Mouse (Mus musculus) large intestine, adult 2 months (tissue): ENCODE measurements around the gene Brd3os. TPM values are rescaled to one million over a fixed set of nuclear protein-coding genes. Genes with fewer than 3 reads are reported as not detected.

Source experiments
- DNase-seq: peaks from one replicate; pipeline ENCODE4 v3.0.0-alpha.2; 2012; ENCODE audit warnings: low read depth, low spot score
- WGBS: fragments of 180-500 bp; shearing (Covaris S2); methylation state at CpG from one replicate; pipeline ENCODE4 v1.1.7; 2018; 5-methylcytosine and 5-hydroxymethylcytosine counted together
- polyA plus RNA-seq: library from polyadenylated mRNA; depleted of rRNA; stranded (reverse); fragments of >200 nt; gene quantifications from 2 replicates; pipeline ENCODE4 v1.2.3, GENCODE M21; 2012

Brd3os gene
- polyA plus RNA-seq, 1 experiment = 1.8 TPM

DNA sequence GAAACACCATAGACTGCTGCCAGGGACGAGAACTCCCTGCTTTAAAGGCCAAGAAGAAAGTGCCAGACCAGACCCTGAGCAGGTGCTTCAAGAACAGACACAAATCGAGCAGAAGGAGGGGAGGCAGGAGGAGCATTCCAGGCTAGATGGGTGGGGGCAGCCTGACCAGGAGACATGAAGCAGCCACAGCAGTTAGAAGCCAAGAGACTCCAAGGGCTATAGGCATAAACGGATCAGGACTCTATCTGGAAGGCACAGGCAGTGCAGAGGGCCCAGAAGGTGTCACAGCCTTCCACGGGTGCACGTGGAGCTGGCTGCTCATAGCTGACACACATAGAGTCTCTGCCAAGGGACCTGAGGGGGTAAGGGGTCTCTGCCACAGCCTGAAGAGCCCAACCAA lies 18.0 kb downstream of the Brd3os start:
- DNase-seq = no peak
- 79% methylated on average over 5 of the region's 5 CpGs for WGBS

GRCm38 (mm10) chr2:27460651-27461050 lies 18.5 kb downstream of the Brd3os start:
- WGBS = 53% methylated on average over 9 of the region's 9 CpGs
- no peak for DNase-seq

GRCm38 (mm10) chr2:27461881-27462660 lies 19.9 kb downstream of the Brd3os start:
- no peak for DNase-seq
- 79% methylated on average over 4 of the region's 4 CpGs for WGBS

DNA sequence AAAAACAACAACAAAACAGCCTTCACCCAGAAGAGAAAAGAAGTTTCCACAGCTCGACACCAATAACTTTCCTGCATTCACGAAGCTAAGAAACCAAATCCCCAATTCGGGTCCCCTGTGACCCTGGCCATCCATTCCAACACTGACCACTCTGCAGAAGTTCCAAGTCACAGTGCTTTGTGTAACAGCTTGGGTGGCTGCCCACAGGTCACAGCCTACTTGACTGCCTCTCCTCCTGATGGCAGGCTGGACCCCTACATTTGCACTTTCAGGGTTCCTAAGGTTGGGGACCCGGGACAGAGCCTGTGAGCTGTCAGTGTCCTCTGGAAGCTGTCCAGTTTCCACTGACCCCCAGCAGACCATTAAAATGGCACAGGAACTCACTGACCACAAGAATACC lies 20.8 kb downstream of the Brd3os start:
- DNase-seq = no peak
- 87% methylated on average over 4 of the region's 4 CpGs for WGBS

DNA sequence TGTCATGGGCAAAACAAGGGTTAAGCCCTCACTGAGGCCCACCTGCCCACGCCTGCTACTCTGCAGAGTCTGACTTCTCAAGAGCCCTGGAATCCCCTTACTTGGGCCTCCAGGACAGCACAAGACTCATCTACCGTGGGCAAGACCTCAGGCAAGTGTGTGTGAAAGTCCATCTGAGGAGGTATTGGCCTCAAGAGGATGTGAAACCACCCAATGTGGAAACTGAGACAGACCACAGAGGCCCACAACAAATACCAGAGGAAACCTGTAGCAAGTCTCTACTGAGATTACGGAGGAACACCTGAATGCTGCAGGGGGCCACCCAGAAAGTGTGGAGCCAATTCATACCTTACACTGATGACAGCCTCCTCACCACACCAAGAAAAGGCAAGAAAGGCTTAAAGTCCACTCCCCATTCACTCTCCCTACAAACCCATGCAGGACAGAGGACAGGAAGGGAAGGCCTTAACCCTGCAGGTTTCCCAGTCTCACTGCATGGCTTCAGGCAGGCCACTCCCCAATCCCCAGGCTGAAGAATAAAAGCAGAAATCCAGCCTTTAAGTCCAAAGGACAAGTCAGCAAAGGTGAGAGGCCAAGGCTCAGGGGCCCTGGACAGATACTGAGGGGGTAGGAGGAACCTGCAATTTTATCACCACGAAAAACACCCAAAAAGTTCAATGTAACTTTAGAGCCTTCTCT lies 27.3 kb downstream of the Brd3os start:
- 69% methylated on average over 4 of the region's 4 CpGs for WGBS
- DNase-seq = no peak

GRCm38 (mm10) chr2:27469991-27470355 lies 27.8 kb downstream of the Brd3os start:
- DNase-seq = no peak
- WGBS = 38% methylated on average over 3 of the region's 3 CpGs

GRCm38 (mm10) chr2:27470535-27470934 lies 28.4 kb downstream of the Brd3os start:
- no peak for DNase-seq

GRCm38 (mm10) chr2:27471170-27471584 lies 29.1 kb downstream of the Brd3os start:
- DNase-seq = no peak

More at GRCm38 (mm10) chr2:27470535-27470934, 28.4 kb downstream of the Brd3os start:
- WGBS = 94% methylated on average over 2 of the region's 2 CpGs

- WGBS = 60% methylated on average over 7 of the region's 7 CpGs
- DNase-seq = no peak
Observed at GRCm38 (mm10) chr2:27473061-27473765, 31.1 kb downstream of the Brd3os start.

GRCm38 (mm10) chr2:27473911-27474310 lies 31.8 kb downstream of the Brd3os start:
- WGBS = 13% methylated on average over 4 of the region's 4 CpGs
- DNase-seq = no peak

- WGBS = under 1% methylated on average over 84 of the region's 84 CpGs
- DNase-seq = no peak
Observed at GRCm38 (mm10) chr2:27474621-27475484, 32.7 kb downstream of the Brd3os start.

DNA sequence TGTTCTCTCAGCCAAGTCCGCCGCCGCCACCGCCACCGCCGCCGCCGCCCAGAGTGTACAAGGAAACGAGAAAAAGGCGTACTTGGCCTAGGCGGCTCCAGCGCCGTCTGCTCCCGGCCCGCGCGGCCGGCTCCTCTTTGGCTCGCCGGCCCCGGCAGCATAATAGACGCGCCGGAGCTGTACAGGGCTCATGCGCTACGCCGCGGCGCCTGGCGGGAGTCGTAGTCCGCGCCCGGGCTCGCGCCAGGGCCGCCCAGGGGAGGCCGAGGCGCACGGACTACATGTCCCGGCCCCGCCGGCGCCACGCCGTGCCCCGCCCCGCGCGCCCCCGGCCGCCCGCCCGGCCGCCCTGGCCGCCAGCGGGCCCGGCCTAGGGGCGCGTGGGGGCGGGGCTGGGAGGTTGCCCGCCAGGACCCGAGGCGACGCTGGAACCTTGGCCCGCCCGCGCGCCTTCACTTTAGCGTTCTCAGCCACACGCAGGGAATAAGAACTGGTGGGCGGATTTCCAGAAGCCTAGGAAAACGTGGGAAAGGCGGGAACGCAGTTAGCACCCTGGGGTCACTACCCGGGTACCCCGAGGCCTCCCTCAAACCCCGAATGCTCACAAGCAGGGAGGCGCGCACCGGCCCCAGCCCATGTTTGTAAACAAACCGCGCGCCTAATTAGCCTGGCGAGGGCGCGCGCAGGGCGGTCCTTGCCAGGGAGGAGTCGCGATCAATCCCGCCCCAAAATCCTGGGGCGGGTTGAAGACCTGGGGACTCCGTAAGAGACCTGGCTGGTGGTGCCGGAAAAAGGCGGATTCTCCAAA lies 33.6 kb downstream of the Brd3os start:
- DNase-seq = peak; percentile 64
- WGBS = 1% methylated on average over 96 of the region's 96 CpGs

- 17% methylated on average over 11 of the region's 11 CpGs for WGBS
- DNase-seq = no peak
Observed at GRCm38 (mm10) chr2:27476303-27477192, 34.4 kb downstream of the Brd3os start.

DNA sequence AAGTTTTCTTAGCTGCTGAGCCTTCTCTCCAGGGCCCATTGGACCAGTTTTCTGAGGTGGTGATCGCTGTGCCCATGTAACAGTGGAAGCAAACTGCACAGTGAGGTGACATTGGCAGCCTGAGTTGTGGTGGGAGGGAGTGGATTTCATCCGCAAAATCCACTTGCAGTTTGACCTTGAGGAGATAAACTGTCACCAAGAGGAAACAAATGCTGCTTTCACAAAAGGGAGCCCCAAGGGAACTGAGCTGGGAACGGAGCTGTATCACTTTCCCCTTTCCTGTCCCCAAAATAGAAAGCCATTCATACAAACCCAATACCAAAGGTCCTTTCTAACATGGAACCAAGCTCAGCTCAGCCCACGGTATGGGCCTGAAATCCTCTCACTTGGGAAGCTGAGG lies 37.7 kb downstream of the Brd3os start:
- no peak for DNase-seq
- WGBS = 74% methylated on average over 4 of the region's 4 CpGs

DNA sequence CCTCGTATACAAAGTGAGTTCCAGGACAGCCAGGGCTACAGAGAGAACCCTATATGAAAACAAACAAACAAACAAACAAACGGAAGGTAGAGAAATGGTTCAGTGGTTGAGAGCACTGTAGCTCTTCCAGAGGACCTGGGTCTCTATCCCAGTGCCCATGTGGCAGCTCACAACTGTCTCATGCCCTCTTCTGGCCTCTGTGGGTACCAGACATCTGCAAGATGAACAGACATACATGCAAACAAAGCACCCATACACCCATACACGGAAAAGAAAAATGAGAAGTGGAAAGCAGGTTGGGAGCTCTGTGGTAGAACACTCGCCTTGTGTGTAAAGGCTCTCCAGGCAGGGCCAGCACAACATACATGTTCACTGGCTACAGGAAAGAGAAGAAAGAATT lies 38.2 kb downstream of the Brd3os start:
- no peak for DNase-seq
- WGBS = 73% methylated on average over 4 of the region's 4 CpGs

GRCm38 (mm10) chr2:27482265-27482861 lies 40.2 kb downstream of the Brd3os start:
- WGBS = 49% methylated on average over 7 of the region's 7 CpGs
- DNase-seq = no peak

DNA sequence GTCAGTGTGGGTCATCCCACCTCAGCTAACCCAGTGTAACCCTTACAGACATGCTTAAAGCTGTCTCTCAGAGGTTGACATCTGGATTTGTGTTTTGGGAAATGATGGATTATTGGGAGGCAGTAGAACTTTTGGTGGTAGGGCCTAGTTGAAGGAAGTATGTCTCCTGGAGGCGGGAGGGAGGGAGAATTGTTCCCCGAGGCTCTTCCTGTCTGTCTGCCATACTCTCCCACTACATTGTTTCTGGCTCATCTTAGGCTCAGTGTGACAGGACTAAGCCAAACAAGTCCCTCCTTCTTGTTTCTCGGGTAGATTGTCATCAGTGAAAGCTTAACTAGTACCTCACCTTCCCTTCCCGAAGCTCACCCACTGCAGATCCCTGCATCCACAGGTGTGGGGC lies 44.6 kb downstream of the Brd3os start:
- 61% methylated on average over 4 of the region's 4 CpGs for WGBS

More for the DNA sequence above, 44.6 kb downstream of the Brd3os start:
- no peak for DNase-seq
